Mouse (Mus musculus) retina, adult 2 months (tissue): Measurements from ENCODE around the gene Faah.

Experiments used
- DNase-seq: peaks from one replicate; pipeline ENCODE4 v3.0.0-alpha.2; 2012; ENCODE audit warnings: low read depth, low spot score

Gene Faah

GRCm38 (mm10) chr4:115943669-115944314, 73.9 kb downstream of the Faah start:
- DNase-seq = no peak

DNA sequence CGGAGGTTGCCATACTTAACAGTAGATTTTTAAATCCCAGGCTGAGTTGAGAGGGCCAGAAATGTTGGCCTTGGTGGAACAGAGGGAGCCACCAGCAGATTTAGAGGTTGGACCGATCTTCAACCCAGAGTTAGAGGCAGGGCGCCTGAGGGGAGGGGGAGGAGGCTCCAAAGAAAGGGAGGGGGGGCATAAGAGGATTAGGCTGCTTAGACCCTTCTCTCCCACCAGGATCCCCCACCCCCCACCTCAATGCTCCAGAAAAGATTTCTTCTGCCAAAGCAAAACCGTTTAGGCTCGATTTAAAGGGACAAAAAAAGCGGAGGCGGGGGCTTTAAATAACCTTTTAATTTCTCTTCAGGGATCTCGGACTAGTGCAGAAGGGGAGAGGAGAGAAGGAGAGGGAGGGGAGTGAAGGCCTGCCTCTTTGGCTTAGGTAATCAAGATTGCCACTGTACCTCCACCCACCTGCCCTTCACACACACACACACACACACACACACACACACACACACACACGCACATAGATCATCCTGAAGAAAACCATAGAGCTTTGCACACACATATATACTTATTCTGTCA, 76.4 kb downstream of the Faah start:
- no peak for DNase-seq

DNA sequence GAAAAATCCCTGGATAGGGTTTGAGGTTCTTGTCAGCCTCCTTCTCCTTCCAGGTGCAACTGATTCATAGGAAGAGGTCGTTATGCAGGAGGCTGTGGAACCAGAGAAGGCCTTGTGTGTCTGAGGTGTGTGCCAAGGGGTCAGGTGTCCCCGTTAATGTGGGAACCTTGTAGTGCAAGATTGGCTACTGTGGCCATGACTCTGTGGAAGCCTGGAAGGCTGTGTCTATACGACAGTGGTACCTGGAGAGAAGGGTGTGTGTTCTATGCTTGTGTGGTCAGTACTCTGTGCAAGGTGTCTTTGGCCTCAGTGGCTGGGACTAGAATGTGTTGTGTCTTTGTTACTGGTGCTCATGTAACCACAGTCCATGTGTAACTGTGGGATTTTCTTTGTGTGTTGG, 77.0 kb downstream of the Faah start:
- DNase-seq = no peak

- DNase-seq = no peak
These were observed 78.2 kb downstream of the Faah start, which contains the start of gene Dmbx1 for GRCm38 (mm10) chr4:115939295-115940102. Gene Dmbx1 (minus strand): TSS chr4:115939926.

DNA sequence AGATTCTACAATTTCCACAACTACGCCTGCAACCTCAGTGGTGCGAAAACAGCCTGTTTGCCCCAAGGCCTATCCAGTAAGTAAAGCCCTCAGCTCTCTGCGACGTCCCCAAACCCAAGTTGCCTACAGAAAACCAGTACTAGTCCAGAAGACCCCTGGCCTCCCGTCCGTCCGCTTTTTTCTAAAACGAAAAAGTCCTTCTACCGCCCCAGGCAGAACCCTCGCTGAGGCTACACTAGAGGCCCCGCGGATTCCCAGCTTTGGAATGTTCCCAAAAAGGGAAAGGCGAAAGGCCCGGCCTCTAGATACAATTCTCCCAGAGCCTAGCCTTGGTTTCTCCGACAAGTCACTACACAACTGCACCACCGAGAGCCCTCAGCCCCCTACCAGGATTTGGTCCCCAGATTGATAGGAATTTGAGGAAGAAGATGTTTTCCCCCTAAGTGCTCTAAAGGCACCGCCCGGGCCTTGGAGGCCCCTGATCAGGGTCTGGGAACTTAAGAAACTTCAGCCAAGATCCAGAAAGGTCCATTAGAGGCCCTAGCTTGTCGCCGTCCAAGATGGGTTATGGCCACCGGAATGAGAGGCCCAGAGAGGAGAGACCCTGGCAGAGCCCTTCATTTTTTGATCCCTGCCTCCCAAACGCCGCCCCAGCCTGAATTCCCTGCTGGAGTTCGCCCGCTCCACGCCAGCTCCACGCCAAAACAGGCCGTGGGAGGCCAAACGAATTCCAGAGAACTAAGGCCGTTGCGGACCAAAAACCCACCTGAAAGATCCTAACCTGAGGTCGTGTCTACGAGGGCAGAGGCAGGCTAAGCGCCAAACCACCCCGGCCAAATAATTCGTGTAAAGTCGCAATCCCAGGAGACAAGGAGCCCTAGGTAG, 79.2 kb downstream of the Faah start:
- DNase-seq = no peak

GRCm38 (mm10) chr4:115937061-115937976, 80.4 kb downstream of the Faah start:
- no peak for DNase-seq

DNA sequence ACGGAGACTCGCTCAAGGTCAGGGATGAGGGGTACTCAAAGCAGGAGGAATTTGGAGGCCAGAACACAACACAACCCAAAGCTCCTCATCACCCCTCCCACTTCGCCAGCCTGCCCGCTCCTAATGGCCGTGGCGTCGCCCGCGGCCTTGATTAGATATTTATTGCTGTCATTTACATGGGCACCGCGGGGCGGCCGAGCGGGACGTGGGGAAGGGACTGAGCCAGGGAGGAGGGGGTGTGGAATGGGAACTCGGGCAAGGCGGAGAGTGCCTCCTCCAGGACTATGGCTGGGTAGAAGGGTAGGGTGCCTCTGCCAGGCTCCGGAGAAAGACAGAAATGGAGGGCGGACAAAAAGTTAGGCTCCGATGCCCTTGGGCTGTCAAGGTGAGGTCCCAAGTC, 81.1 kb downstream of the Faah start:
- no peak for DNase-seq

- DNase-seq = no peak
These were observed 81.7 kb downstream of the Faah start for GRCm38 (mm10) chr4:115935835-115936581.

DNA sequence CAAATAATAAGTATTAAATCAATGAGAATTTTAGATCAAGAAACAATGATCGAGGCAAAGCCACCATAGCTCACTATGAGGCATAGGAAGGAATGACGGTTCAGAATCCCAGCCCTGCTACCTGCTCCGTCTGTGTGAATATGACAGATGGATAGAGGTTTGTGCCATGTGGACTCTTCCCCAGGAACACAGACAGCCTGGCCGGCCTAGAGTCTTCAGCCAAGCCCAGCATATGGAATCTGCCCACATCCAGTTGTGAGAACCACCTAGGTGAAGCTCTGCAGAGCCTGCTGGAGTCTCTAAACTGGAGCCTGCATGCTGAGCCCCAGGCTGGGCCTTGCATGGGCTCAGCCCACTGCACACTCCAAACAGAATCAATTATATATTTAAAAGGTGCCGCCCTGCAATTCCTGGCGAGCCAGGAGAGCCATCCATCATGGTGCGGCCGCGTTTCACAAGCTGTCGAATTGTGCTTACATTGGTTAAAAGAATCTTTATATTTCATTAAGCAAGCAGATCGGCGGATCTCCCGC, 86.1 kb downstream of the Faah start:
- no peak for DNase-seq

GRCm38 (mm10) chr4:115927637-115928036, 90.1 kb downstream of the Faah start:
- no peak for DNase-seq

DNA sequence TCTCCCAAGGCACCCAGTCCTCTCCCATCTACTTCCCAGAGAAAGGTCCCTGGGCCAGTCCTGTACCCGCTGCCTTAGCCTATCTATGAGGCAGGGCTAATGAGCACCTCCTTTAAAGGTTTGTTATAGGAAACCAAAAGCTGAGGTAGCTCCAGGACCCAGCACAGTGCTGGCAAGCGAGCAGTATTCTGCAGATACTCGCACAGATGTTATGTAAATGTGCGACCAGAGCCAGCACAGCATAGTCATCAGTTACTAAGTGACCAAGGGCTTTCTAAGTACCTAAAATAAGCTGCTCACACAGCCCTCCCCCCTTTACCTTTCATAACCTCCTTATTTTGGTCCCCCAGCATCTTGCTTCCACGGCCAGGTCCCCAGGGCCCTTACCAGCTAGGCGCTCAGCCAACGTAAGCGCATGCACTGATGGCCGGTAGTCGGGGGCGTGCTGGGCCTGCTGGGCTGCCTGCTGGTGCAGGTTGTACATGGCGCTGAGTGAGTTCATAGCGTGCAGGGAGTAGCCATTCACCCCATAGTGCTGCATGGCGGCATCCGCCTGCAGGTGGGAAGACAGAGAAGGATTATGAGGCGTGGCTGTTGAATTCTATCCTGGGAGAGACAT, 94.4 kb downstream of the Faah start:
- DNase-seq = no peak

GRCm38 (mm10) chr4:115922688-115923087, 95.0 kb downstream of the Faah start:
- DNase-seq = no peak

GRCm38 (mm10) chr4:115919911-115920310, 97.8 kb downstream of the Faah start:
- no peak for DNase-seq
